In genomic region chr2:154570666-154571065, GRCm38 (mm10) we compare ENCODE assay signal across 9 mouse cellular contexts. TPM values are rescaled to one million over a fixed set of nuclear protein-coding genes. Genes with fewer than 3 reads are reported as not detected.
DNase-seq lines count a peak whose midpoint lies in the region; ATAC-seq and TF ChIP-seq lines count a peak whose summit lies in the region.
"Had no signal": no experiment of that assay in that cellular context is flagged by ENCODE, and none has a peak within 500 bp of the region (broad histone marks: within the 10 kb centered on the region; RNA-seq: fewer than 3 reads in every experiment).

No protein-coding gene starts in this region.

- H3K27me3 ChIP-seq in forebrain, embryonic 12.5 days, result no peaks in the 10 kb centered on the region
- no peaks in the 10 kb centered on the region for H3K27me3 ChIP-seq in forebrain, embryonic 11.5 days (ENCODE audit: control insufficient read depth, insufficient read depth, low read length)
- H3K27me3 ChIP-seq in liver, embryonic 13.5 days, result no peaks in the 10 kb centered on the region

- no peak for TF ChIP-seq POLR2A in embryonic fibroblast, embryonic 13.5 days (IDR thresholded peaks at IDR 0.05; ENCODE audit: low read depth, low read length)

- DNase-seq in forebrain, embryonic 11.5 days (ENCODE audit: low spot score), result no peak
- peak; percentile 42 for DNase-seq in 3134 (ENCODE audit: extremely low read depth, insufficient read length, low spot score)
- no peak for DNase-seq in liver, embryonic 13.5 days
- no peak for DNase-seq in frontal cortex, adult 2 months (ENCODE audit: extremely low spot score in 1 of 2, low spot score in 1 of 2)
- no peak for DNase-seq in right cerebral cortex, adult 2 months (ENCODE audit: low spot score in 2 of 2)

- no peaks in the 10 kb centered on the region for H3K9me3 ChIP-seq in forebrain, embryonic 12.5 days
- H3K9me3 ChIP-seq in forebrain, embryonic 11.5 days (ENCODE audit: control insufficient read depth, low read length), result no peaks in the 10 kb centered on the region
- no peaks in the 10 kb centered on the region for H3K9me3 ChIP-seq in liver, embryonic 13.5 days (replicated peaks)

- no peak for TF ChIP-seq CTCF in embryonic fibroblast, embryonic 13.5 days (IDR thresholded peaks at IDR 0.05; ENCODE audit: borderline replicate concordance, insufficient read depth, low read length)

- no peak overlapping the region for H3K4me3 ChIP-seq in forebrain, embryonic 12.5 days (replicated peaks)
- no peak overlapping the region for H3K4me3 ChIP-seq in forebrain, embryonic 11.5 days (ENCODE audit: low read depth, low read length)
- H3K4me3 ChIP-seq in embryonic fibroblast, embryonic 13.5 days (ENCODE audit: insufficient read depth, low read length), result no peak overlapping the region
- H3K4me3 ChIP-seq in liver, embryonic 13.5 days (replicated peaks), result peak overlapping the region; percentile 82

- no peak overlapping the region for H3K9ac ChIP-seq in forebrain, embryonic 12.5 days
- no peak overlapping the region for H3K9ac ChIP-seq in forebrain, embryonic 11.5 days (ENCODE audit: low read length)
- H3K9ac ChIP-seq in liver, embryonic 13.5 days, result peak overlapping the region; percentile 62

- no peaks in the 10 kb centered on the region for H3K36me3 ChIP-seq in forebrain, embryonic 12.5 days (replicated peaks)
- H3K36me3 ChIP-seq in forebrain, embryonic 11.5 days (ENCODE audit: control insufficient read depth, insufficient read depth, low read length), result no peaks in the 10 kb centered on the region
- no peaks in the 10 kb centered on the region for H3K36me3 ChIP-seq in liver, embryonic 13.5 days

- H3K4me2 ChIP-seq in forebrain, embryonic 12.5 days, result peak overlapping the region; percentile 85; the same call in 1 of the 2 replicates
- no peak overlapping the region for H3K4me2 ChIP-seq in forebrain, embryonic 11.5 days (ENCODE audit: low read depth, low read length, severe bottlenecking)
- H3K4me2 ChIP-seq in liver, embryonic 13.5 days, result peak overlapping the region; percentile 91

- 0 out of 2 replicates have a peak overlapping the region, but pooled peaks have one; percentile 36 for H3K27ac ChIP-seq in forebrain, embryonic 12.5 days
- H3K27ac ChIP-seq in forebrain, embryonic 11.5 days (ENCODE audit: low read depth, low read length), result no peak overlapping the region
- H3K27ac ChIP-seq in embryonic fibroblast, embryonic 13.5 days (ENCODE audit: insufficient read depth, low read length), result peak overlapping the region; percentile 46
- H3K27ac ChIP-seq in liver, embryonic 13.5 days, result no peak overlapping the region

- WGBS in forebrain, embryonic 12.5 days, result 79% methylated on average over 4 of the region's 4 CpGs
- 78% methylated on average over 4 of the region's 4 CpGs for WGBS in forebrain, embryonic 11.5 days
- WGBS in liver, embryonic 13.5 days (ENCODE audit: insufficient replicate concordance), result 28% methylated on average over 4 of the region's 4 CpGs

- peaks cover 46% of the 10 kb centered on the region for H3K4me1 ChIP-seq in forebrain, embryonic 12.5 days
- H3K4me1 ChIP-seq in forebrain, embryonic 11.5 days (replicated peaks; ENCODE audit: control insufficient read depth, insufficient read depth, low read length), result peaks cover 16% of the 10 kb centered on the region
- peaks cover 8% of the 10 kb centered on the region for H3K4me1 ChIP-seq in embryonic fibroblast, embryonic 13.5 days (ENCODE audit: control insufficient read depth, insufficient read depth, low read length)
- peaks cover 48% of the 10 kb centered on the region for H3K4me1 ChIP-seq in liver, embryonic 13.5 days (replicated peaks)

- no peak for ATAC-seq in forebrain, embryonic 12.5 days (ENCODE audit: low FRiP score)
- ATAC-seq in forebrain, embryonic 11.5 days (replicated peaks; ENCODE audit: low FRiP score), result no peak
- ATAC-seq in liver, embryonic 13.5 days (ENCODE audit: low read depth), result no peak
- no peak for ATAC-seq in activated CD4-positive, CD25-positive, alpha-beta regulatory T cell, adult 4 months

RNA-seq across cellular contexts. Expression of gene E2f1, which starts 1.0 kb away (rescaled TPM):
- polyA plus RNA-seq in forebrain, embryonic 12.5 days (2016; fragmentation: Nextera tagmentation; extraction: Ambion mirVana), result 29.8 and 33.3 TPM in 2 replicates
- 17.6 and 18.6 TPM in 2 replicates for polyA plus RNA-seq in forebrain, embryonic 11.5 days (2014; fragmentation: Nextera tagmentation; extraction: Ambion mirVana)
- polyA plus RNA-seq in embryonic fibroblast, embryonic 13.5 days (2011; ENCODE audit: insufficient read length, low read depth, missing spikeins), result 21.5 and 24.3 TPM in 2 replicates
- polyA plus RNA-seq in liver, embryonic 13.5 days (2015; fragmentation: Nextera tagmentation; extraction: Ambion mirVana), result 16.6 and 17.7 TPM in 2 replicates
- 1 to 10 TPM in 1 of 2 experiments, under 1 TPM in 1; 0.91 to 2.3 TPM for polyA plus RNA-seq in activated CD4-positive, CD25-positive, alpha-beta regulatory T cell, adult 4 months (2017; shearing (Covaris generic))
- polyA plus RNA-seq in frontal cortex, adult 2 months (2012; rRNA removed), result 10.9 and 11.7 TPM in 2 replicates

RNA-seq across cellular contexts. Expression of gene Necab3, which starts 12.0 kb away (rescaled TPM):
- 8.7 and 11.0 TPM in 2 replicates for polyA plus RNA-seq in forebrain, embryonic 12.5 days (2016; fragmentation: Nextera tagmentation; extraction: Ambion mirVana)
- 5.5 and 7.6 TPM in 2 replicates for polyA plus RNA-seq in forebrain, embryonic 11.5 days (2014; fragmentation: Nextera tagmentation; extraction: Ambion mirVana)
- 0.85 and 1.5 TPM in 2 replicates for polyA plus RNA-seq in embryonic fibroblast, embryonic 13.5 days (2011; ENCODE audit: insufficient read length, low read depth, missing spikeins)
- polyA plus RNA-seq in liver, embryonic 13.5 days (2015; fragmentation: Nextera tagmentation; extraction: Ambion mirVana), result 0.81 and 0.88 TPM in 2 replicates
- polyA plus RNA-seq in activated CD4-positive, CD25-positive, alpha-beta regulatory T cell, adult 4 months (2017; shearing (Covaris generic)), result 1 to 10 TPM in 1 of 2 experiments, under 1 TPM in 1; 0.27 to 1.4 TPM
- polyA plus RNA-seq in frontal cortex, adult 2 months (2012; rRNA removed), result 122 and 145 TPM in 2 replicates

RNA-seq across cellular contexts. Expression of gene Actl10, which starts 19.1 kb away (rescaled TPM):
- polyA plus RNA-seq in forebrain, embryonic 12.5 days (2016; fragmentation: Nextera tagmentation; extraction: Ambion mirVana), result 0.66 and 0.86 TPM in 2 replicates
- 0.41 and 0.77 TPM in 2 replicates for polyA plus RNA-seq in forebrain, embryonic 11.5 days (2014; fragmentation: Nextera tagmentation; extraction: Ambion mirVana)
- polyA plus RNA-seq in embryonic fibroblast, embryonic 13.5 days (2011; ENCODE audit: insufficient read length, low read depth, missing spikeins), result not detected in 2 replicates
- not detected in 2 replicates for polyA plus RNA-seq in liver, embryonic 13.5 days (2015; fragmentation: Nextera tagmentation; extraction: Ambion mirVana)
- not detected for polyA plus RNA-seq in activated CD4-positive, CD25-positive, alpha-beta regulatory T cell, adult 4 months (2017; shearing (Covaris generic))
- polyA plus RNA-seq in frontal cortex, adult 2 months (2012; rRNA removed), result 0.08 TPM in 1 of 2 replicates, not detected in the other
- polyA plus RNA-seq: heart, adult 2 months had no signal

RNA-seq across cellular contexts. Expression of gene 1700003F12Rik, which starts 23.8 kb away (rescaled TPM):
- 2.3 and 2.5 TPM in 2 replicates for polyA plus RNA-seq in forebrain, embryonic 12.5 days (2016; fragmentation: Nextera tagmentation; extraction: Ambion mirVana)
- polyA plus RNA-seq in forebrain, embryonic 11.5 days (2014; fragmentation: Nextera tagmentation; extraction: Ambion mirVana), result 2.3 and 4.5 TPM in 2 replicates
- polyA plus RNA-seq in embryonic fibroblast, embryonic 13.5 days (2011; ENCODE audit: insufficient read length, low read depth, missing spikeins), result 1.9 TPM in 1 of 2 replicates, not detected in the other
- 1.3 and 1.5 TPM in 2 replicates for polyA plus RNA-seq in liver, embryonic 13.5 days (2015; fragmentation: Nextera tagmentation; extraction: Ambion mirVana)
- not detected for polyA plus RNA-seq in activated CD4-positive, CD25-positive, alpha-beta regulatory T cell, adult 4 months (2017; shearing (Covaris generic))
- 0.76 and 0.84 TPM in 2 replicates for polyA plus RNA-seq in frontal cortex, adult 2 months (2012; rRNA removed)

RNA-seq across cellular contexts. Expression of gene Pxmp4, which starts 32.8 kb away (rescaled TPM):
- polyA plus RNA-seq in forebrain, embryonic 12.5 days (2016; fragmentation: Nextera tagmentation; extraction: Ambion mirVana), result 10.4 and 11.2 TPM in 2 replicates
- polyA plus RNA-seq in forebrain, embryonic 11.5 days (2014; fragmentation: Nextera tagmentation; extraction: Ambion mirVana), result 10.0 and 10.6 TPM in 2 replicates
- polyA plus RNA-seq in embryonic fibroblast, embryonic 13.5 days (2011; ENCODE audit: insufficient read length, low read depth, missing spikeins), result 11.8 and 13.2 TPM in 2 replicates
- 26.8 and 28.9 TPM in 2 replicates for polyA plus RNA-seq in liver, embryonic 13.5 days (2015; fragmentation: Nextera tagmentation; extraction: Ambion mirVana)
- 10 to 100 TPM; 20.5 to 23.2 TPM for polyA plus RNA-seq in activated CD4-positive, CD25-positive, alpha-beta regulatory T cell, adult 4 months (2017; shearing (Covaris generic))
- polyA plus RNA-seq in frontal cortex, adult 2 months (2012; rRNA removed), result 18.6 and 20.7 TPM in 2 replicates

Comparison
In these comparisons a context has a peak if more than half of its experiments do, and no peak if none do; other contexts are left out.
1. H3K27ac ChIP-seq: peak in forebrain, embryonic 12.5 days (single experiment) and embryonic fibroblast, embryonic 13.5 days (single experiment); none in forebrain, embryonic 11.5 days (single experiment) and liver, embryonic 13.5 days (single experiment).
2. RNA of gene Necab3, which starts 12.0 kb away (polyA plus RNA-seq): 122 to 145 TPM in frontal cortex, adult 2 months; 8.7 to 11.0 TPM in forebrain, embryonic 12.5 days, 5.5 to 7.6 TPM in forebrain, embryonic 11.5 days, 0.85 to 1.5 TPM in embryonic fibroblast, embryonic 13.5 days, 0.27 to 1.4 TPM in activated CD4-positive, CD25-positive, alpha-beta regulatory T cell, adult 4 months and 0.81 to 0.88 TPM in liver, embryonic 13.5 days; every median in the first group is over 10 times any median in the second.